Mouse (Mus musculus): ENCODE data around the gene Ranbp2. TPM values are rescaled to one million over a fixed set of nuclear protein-coding genes. Genes with fewer than 3 reads are reported as not detected.
"Not testable (repeated sequence)": the region's sequence is repeated elsewhere in the genome, so short reads cannot be mapped to it uniquely, and the experiment has no call there.

The Ranbp2 gene
- polyA plus RNA-seq, 2 experiments from 2014 or later: 23.0 to 25.5 TPM

GRCm38 (mm10) chr10:58497320-58498284 is 50.9 kb downstream of the Ranbp2 start, which contains the start of gene Ccdc138:
Gene Ccdc138, plus strand, starts transcription at chr10:58497948.
- ATAC-seq: peak; percentile 97

GRCm38 (mm10) chr10:58498516-58498915 is 51.8 kb downstream of the Ranbp2 start:
- ATAC-seq: no peak

DNA sequence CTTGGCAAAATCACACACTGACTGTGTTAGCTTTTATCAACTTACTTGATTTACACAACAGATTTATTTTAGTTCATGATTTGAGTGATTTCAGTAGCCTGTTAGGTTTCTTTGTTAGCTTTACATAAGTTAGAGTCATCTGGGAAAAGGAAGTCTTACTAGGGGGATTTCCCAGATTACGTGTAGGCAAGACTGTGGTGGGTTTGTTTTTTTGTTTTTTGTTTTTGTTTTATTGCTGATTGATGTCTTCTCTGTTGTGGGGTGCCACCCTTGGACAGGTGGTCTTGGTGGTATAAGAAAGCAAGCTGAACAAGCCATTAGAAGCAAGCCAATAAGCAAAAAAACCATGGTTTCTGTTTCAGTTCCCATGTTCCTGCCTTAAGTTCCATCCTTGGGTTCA is 82.6 kb downstream of the Ranbp2 start:
- ATAC-seq: peak; percentile 91

GRCm38 (mm10) chr10:58530896-58531790 is 84.4 kb downstream of the Ranbp2 start:
- ATAC-seq: no peak

GRCm38 (mm10) chr10:58532177-58532576 is 85.5 kb downstream of the Ranbp2 start:
- no peak for ATAC-seq

GRCm38 (mm10) chr10:58536276-58536675 is 89.6 kb downstream of the Ranbp2 start:
- not testable (repeated sequence) for ATAC-seq

GRCm38 (mm10) chr10:58540613-58541012 is 93.9 kb downstream of the Ranbp2 start:
- no peak for ATAC-seq

Other genes starting within 250 kb of the Ranbp2 start
- gene AW822073, start 222.0 kb upstream of the Ranbp2 start, polyA plus RNA-seq (2017; shearing (Covaris generic)): not detected
- under 1 TPM in 1 of 2 experiments, not detected in 1; 0.27 TPM for gene Duxf3, start 214.2 kb upstream of the Ranbp2 start, polyA plus RNA-seq (2017; shearing (Covaris generic))
- not detected for gene Gm4981, start 210.2 kb upstream of the Ranbp2 start, polyA plus RNA-seq (2017; shearing (Covaris generic))
- 10 to 100 TPM; 62.8 to 84.8 TPM for gene Gcc2, start 191.4 kb upstream of the Ranbp2 start, polyA plus RNA-seq (2017; shearing (Covaris generic))
- gene Lims1, start 123.5 kb upstream of the Ranbp2 start, polyA plus RNA-seq (2017; shearing (Covaris generic)): 10 to 100 TPM; 84.8 to 96.8 TPM
- gene Ccdc138, start 51.0 kb downstream of the Ranbp2 start, polyA plus RNA-seq (2017; shearing (Covaris generic)): 1 to 10 TPM; 2.7 to 4.4 TPM
- gene Edar, start 228.7 kb downstream of the Ranbp2 start, polyA plus RNA-seq (2017; shearing (Covaris generic)): not detected